Mouse (Mus musculus): ENCODE data around the gene Rock2. TPM values are rescaled to one million over a fixed set of nuclear protein-coding genes. Genes with fewer than 3 reads are reported as not detected.
"Not testable (repeated sequence)": the region's sequence is repeated elsewhere in the genome, so short reads cannot be mapped to it uniquely, and the experiment has no call there.

Rock2 gene
- polyA plus RNA-seq, 1 experiment from 2014 or later, result 13.7 TPM

DNA sequence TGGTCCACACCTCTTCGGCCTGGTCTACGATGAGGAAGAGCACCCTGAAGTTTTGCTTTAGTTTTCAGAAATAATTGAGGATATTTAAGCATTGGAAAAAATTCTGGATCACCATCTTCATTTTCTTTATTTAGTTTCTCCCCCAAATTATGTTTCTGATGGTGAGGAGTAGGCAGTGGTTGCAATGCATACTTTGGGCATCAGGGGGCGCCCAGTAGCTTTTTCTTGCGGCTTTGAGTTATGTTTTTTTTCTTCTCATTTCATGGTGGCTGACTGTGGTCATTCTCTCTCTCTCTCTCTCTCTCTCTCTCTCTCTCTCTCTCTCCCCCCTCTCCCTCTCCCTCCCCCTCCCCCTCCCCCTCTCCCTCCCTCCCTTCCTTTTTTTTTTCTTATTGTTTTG lies 123.8 kb downstream of the Rock2 start:
- Histone ChIP-seq H3K9me3 (no peaks in the 10 kb centered on the region), H3K4me1 (replicated peaks) (no peaks in the 10 kb centered on the region), H3K27ac (replicated peaks) (no peak overlapping the region), H3K36me3 (no peaks in the 10 kb centered on the region), H3K27me3 (no peaks in the 10 kb centered on the region), H3K9ac (no peak overlapping the region), H3K4me3 (no peak overlapping the region), H3K4me2 (no peak overlapping the region)
- ATAC-seq (ENCODE audit: low FRiP score, low read depth), result no peak
- WGBS, result 37% methylated on average over 4 of the region's 4 CpGs

DNA sequence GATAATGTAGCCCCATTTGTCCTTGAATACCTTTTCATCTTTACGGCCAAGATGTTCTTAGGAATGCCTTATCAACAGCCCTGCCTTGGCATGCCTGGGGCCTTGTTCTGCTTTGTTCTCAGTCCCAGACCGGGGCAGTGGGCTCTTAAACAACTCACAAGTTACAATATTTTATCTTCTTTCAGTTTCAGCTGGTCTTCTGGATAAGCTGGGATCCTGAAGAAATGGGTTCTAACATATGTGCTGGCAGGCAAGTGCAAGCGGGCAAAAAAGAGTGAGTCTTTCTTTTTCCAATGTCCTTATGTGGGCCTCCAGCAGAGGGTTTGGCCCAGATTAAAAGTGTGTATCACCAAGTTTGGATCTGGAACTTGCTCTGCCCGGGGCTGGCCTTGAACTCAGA lies 126.4 kb downstream of the Rock2 start:
- WGBS, result 92% methylated on average over 4 of the region's 4 CpGs
- not testable (repeated sequence) for H3K4me2 ChIP-seq; H3K27me3 ChIP-seq; H3K9ac ChIP-seq; H3K4me3 ChIP-seq; H3K9me3 ChIP-seq; H3K27ac ChIP-seq (replicated peaks); H3K36me3 ChIP-seq; H3K4me1 ChIP-seq (replicated peaks); ATAC-seq (ENCODE audit: low FRiP score, low read depth)

DNA sequence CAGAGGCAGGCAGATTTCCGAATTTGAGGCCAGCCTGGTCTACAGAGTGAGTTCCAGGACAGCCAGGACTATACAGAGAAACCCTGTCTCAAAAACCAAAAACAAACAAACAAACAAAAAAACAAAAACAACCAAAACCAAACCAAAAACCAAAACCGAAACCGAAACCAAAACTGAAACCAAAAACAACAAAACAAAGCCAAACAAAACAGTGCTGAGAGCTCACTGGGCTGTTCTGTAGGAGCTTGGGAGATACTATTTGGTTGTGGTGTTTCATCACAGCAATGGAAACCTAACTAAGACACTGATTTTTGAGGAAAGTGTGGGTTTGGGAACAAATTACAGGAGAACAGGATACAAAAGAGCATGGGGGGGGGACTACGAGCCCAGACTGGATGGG lies 127.5 kb downstream of the Rock2 start:
- Histone ChIP-seq H3K27ac (replicated peaks) (no peak overlapping the region), H3K4me3 (no peak overlapping the region), H3K9me3 (no peaks in the 10 kb centered on the region), H3K4me1 (replicated peaks) (no peaks in the 10 kb centered on the region), H3K9ac (no peak overlapping the region), H3K27me3 (no peaks in the 10 kb centered on the region), H3K36me3 (no peaks in the 10 kb centered on the region), H3K4me2 (no peak overlapping the region)
- no peak for ATAC-seq (ENCODE audit: low FRiP score, low read depth)
- 86% methylated on average over 4 of the region's 4 CpGs for WGBS

DNA sequence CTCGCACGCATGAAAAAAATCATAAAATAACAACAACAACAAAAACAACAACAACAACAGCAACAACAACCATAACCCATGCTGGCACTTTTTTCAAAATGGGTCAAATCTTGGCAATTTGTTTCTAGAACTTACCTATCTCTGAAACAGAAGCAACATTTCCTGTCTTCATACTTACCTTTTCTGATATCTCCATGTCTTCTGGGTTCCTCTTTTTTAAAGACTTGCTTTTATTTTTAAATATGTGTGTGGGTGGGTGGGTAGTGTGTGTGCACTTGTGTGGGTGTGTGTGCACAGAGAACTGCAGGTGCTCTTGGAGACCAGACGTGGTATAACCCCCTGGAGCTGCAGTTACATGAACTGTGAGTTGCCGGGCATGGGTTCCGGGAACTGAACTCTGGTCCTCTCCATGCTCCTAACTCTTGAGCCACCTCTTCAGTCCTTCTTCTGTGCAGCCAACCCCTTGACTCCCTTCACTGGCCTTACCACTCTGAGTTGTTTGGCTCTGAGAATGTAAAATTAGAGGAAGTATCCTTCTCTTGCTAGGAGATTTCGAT lies 129.9 kb downstream of the Rock2 start:
- Histone ChIP-seq H3K4me2 (no peak overlapping the region), H3K9ac (no peak overlapping the region), H3K4me1 (replicated peaks) (no peaks in the 10 kb centered on the region), H3K4me3 (no peak overlapping the region), H3K27me3 (no peaks in the 10 kb centered on the region), H3K27ac (replicated peaks) (no peak overlapping the region), H3K36me3 (no peaks in the 10 kb centered on the region), H3K9me3 (no peaks in the 10 kb centered on the region)
- WGBS, result 90% methylated on average over 6 of the region's 6 CpGs
- ATAC-seq (ENCODE audit: low FRiP score, low read depth), result no peak

DNA sequence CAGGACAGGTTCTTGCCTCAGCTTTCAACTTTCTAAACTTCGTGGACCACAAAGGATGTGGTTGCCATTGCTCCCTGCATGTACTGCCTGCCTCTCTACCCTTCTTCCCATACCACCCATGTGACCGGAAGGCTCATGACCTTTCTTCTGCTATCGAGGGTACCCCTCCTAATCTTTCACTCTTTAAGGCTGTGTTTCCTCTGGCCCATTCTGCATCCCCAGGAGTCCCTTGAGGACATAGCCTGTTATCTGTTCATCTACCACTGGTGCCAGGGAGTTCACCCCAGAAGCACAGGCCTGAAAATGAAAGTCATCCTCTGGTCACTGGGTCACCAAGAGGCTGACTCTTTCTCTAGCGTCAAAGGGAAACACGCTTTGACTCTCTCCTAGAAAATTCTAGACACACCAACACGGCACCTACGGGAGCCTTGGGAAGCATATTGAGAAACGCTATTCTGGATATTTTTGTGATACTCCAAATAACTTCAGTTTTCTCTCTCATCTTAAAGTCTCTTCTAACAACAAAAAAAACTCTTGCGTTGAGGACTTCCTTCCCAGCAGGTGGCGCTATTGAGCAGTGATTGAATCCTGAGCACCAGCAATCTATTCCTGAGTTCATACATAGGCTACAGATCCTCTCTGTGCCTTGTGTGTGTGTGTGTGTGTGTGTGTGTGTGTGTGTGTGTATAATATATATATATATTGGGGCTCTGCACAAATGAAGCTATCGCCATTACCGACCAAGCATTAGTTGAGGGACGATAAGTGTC lies 138.2 kb downstream of the Rock2 start:
- no peak overlapping the region for H3K9ac ChIP-seq
- ATAC-seq (ENCODE audit: low FRiP score, low read depth), result 0 out of 2 replicates have a peak, but pooled peaks have one; percentile 37

DNA sequence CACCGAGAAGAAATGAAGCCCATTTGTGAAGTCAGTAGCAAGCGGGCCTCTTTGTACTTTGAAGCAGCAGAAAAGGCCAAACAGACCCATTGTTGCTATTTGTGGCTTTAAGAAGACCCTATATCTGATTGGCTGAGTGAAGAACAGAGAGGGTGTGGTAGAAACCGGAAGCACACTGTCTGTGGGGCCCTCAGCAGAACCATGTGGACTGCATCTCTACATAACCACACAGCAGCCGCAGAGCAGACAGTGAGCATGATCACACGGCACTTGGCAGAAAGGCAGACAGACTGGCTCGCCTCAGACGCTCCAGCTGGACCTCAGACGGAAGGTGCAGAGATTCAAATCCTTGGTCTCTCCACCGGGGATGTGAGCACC lies 138.8 kb downstream of the Rock2 start:
- Histone ChIP-seq H3K36me3 (no peaks in the 10 kb centered on the region), H3K4me2 (no peak overlapping the region), H3K4me1 (replicated peaks) (peaks cover 13% of the 10 kb centered on the region), H3K9ac (no peak overlapping the region), H3K27ac (replicated peaks) (no peak overlapping the region), H3K9me3 (no peaks in the 10 kb centered on the region), H3K4me3 (no peak overlapping the region), H3K27me3 (0 out of 2 replicates have a peak, but pooled peaks cover 5% of the 10 kb centered on the region)
- 78% methylated on average over 9 of the region's 9 CpGs for WGBS
- ATAC-seq (ENCODE audit: low FRiP score, low read depth), result peak; percentile 40; the same call in 1 of the 2 replicates

More for the DNA sequence above, 138.2 kb downstream of the Rock2 start:
- Histone ChIP-seq H3K4me1 (replicated peaks) (peaks cover 13% of the 10 kb centered on the region), H3K27ac (replicated peaks) (no peak overlapping the region), H3K9me3 (no peaks in the 10 kb centered on the region), H3K4me3 (no peak overlapping the region), H3K36me3 (no peaks in the 10 kb centered on the region), H3K4me2 (no peak overlapping the region), H3K27me3 (0 out of 2 replicates have a peak, but pooled peaks cover 5% of the 10 kb centered on the region)
- 43% methylated on average over 13 of the region's 13 CpGs for WGBS

DNA sequence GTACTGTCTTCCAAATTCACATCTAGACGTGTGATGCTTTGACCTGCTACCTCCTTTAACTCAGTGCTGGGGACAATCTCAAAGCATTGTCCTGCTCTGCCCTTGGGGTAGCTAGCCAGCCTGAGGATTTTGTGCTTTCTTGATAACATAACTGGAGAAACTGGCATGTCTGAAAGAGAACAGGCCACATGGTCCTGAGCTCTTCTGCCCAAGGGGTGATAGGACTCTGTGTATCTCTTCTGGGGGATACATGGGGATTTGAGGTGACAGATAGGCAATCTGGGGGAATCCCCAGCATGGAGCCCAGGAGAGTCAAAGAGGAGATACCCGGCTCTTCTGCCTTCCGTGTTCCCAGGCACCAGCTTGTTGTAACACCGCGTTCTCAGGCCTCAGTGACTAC lies 140.0 kb downstream of the Rock2 start:
- no peak for ATAC-seq (ENCODE audit: low FRiP score, low read depth)
- WGBS, result 78% methylated on average over 5 of the region's 5 CpGs

DNA sequence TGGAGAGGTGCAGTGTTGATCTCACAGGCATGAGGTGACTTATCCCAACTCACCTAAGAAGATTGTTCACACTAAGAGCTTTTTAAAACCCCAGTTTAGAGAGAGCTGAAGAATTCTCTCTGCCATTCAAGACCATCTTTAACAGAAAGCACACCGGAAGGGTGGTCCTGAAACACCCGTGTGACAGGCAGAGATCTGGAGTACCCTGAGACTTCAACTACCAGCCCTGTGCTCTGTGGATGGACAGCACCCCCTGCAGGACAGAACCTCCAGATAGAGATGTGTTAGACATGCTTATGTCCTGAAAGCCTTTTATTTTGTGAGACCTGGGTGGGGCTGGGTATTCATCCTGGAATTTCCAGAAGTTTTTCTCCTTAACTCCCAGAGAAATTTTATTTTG lies 140.4 kb downstream of the Rock2 start:
- Histone ChIP-seq H3K27ac (replicated peaks) (no peak overlapping the region), H3K27me3 (0 out of 2 replicates have a peak, but pooled peaks cover 5% of the 10 kb centered on the region), H3K36me3 (no peaks in the 10 kb centered on the region), H3K4me3 (no peak overlapping the region), H3K9me3 (no peaks in the 10 kb centered on the region), H3K4me2 (no peak overlapping the region), H3K4me1 (replicated peaks) (peaks cover 13% of the 10 kb centered on the region), H3K9ac (no peak overlapping the region)
- 69% methylated on average over 2 of the region's 2 CpGs for WGBS
- no peak for ATAC-seq (ENCODE audit: low FRiP score, low read depth)

More for the DNA sequence above, 140.0 kb downstream of the Rock2 start:
- Histone ChIP-seq H3K27ac (replicated peaks) (no peak overlapping the region), H3K9ac (no peak overlapping the region), H3K4me2 (no peak overlapping the region), H3K36me3 (no peaks in the 10 kb centered on the region), H3K4me1 (replicated peaks) (peaks cover 13% of the 10 kb centered on the region), H3K9me3 (no peaks in the 10 kb centered on the region), H3K27me3 (0 out of 2 replicates have a peak, but pooled peaks cover 5% of the 10 kb centered on the region), H3K4me3 (no peak overlapping the region)

DNA sequence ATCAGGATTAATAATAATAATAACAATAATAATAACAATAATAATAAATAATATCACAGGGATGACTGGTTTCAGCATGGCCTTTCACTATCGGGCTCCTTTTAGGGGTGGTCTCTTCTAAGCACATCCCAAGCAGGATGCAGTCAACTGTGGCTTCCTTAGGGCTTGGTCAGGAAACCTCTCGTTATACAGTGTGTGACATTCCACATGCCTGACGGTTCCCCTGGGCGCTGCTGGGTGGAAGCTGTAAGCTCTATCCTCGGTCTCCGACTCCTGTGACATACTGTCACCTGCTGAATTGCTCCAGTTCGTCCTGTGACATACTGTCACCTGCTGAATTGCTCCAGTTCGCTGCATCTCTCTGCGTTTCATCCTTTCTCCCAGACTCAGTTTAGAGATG lies 141.8 kb downstream of the Rock2 start:
- WGBS, result 40% methylated on average over 9 of the region's 9 CpGs
- Histone ChIP-seq H3K9ac (no peak overlapping the region), H3K9me3 (no peaks in the 10 kb centered on the region), H3K4me2 (no peak overlapping the region), H3K27ac (replicated peaks) (no peak overlapping the region), H3K4me3 (no peak overlapping the region), H3K4me1 (replicated peaks) (peaks cover 13% of the 10 kb centered on the region), H3K27me3 (0 out of 2 replicates have a peak, but pooled peaks cover 5% of the 10 kb centered on the region), H3K36me3 (no peaks in the 10 kb centered on the region)
- 0 out of 2 replicates have a peak, but pooled peaks have one; percentile 27 for ATAC-seq (ENCODE audit: low FRiP score, low read depth)

DNA sequence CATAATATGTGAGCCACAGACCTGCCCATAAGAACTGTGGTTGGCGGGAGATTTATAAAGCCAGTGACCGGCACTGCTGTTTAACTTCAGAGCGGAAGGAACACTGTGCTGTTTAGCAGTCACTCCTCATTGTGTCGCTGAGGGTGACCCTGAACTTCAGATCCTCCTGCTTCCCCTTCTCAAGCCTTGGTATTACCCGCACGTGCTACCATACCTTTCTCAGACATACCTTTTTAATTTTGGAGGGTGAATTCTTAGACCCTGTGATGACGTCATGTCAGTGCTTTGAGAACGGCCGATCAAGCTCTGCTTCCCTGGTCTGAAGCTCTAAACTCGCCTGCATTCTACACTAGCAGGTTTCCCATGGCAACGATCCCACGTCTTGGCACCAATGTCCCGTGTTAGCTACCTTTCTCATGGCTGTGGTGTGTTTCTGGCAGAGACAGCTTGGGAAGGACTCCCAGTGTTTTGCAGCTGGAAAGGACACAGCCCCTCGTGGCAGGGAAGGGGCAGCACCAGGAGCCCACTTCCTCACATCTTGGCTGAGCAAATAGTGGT lies 142.4 kb downstream of the Rock2 start:
- no peak overlapping the region for H3K9ac ChIP-seq
- 52% methylated on average over 14 of the region's 14 CpGs for WGBS

More for the DNA sequence above, 142.4 kb downstream of the Rock2 start:
- H3K36me3 ChIP-seq, result no peaks in the 10 kb centered on the region
- 0 out of 2 replicates have a peak, but pooled peaks cover 5% of the 10 kb centered on the region for H3K27me3 ChIP-seq
- H3K27ac ChIP-seq (replicated peaks), result no peak overlapping the region
- ATAC-seq (ENCODE audit: low FRiP score, low read depth), result no peak
- no peak overlapping the region for H3K4me2 ChIP-seq
- H3K4me1 ChIP-seq (replicated peaks), result peaks cover 13% of the 10 kb centered on the region
- no peak overlapping the region for H3K4me3 ChIP-seq
- H3K9me3 ChIP-seq, result no peaks in the 10 kb centered on the region

Data from hindbrain, embryonic 15.5 days (tissue).